Mouse (Mus musculus) monocyte, adult 2 months (primary cell): ENCODE measurements around the gene C1rb.
"Not testable (repeated sequence)": the region's sequence is repeated elsewhere in the genome, so short reads cannot be mapped to it uniquely, and the experiment has no call there.

Experiments used
- DNase-seq, 2 experiments: peaks; one replicate each; pipeline ENCODE4 v3.0.0; 2022; ENCODE audit warnings: low spot score in 2 of 2, low read depth in 1 of 2

Gene C1rb

GRCm38 (mm10) chr6:124592186-124592700 lies 22.1 kb downstream of the C1rb start:
- no peak for DNase-seq

- DNase-seq = no peak
Measured at GRCm38 (mm10) chr6:124593121-124593520, 23.0 kb downstream of the C1rb start.

GRCm38 (mm10) chr6:124602031-124602430 lies 31.9 kb downstream of the C1rb start:
- DNase-seq = no peak

GRCm38 (mm10) chr6:124625612-124626011 lies 55.5 kb downstream of the C1rb start:
- DNase-seq = no peak

GRCm38 (mm10) chr6:124626184-124626583 lies 56.1 kb downstream of the C1rb start:
- DNase-seq = not testable (repeated sequence)

GRCm38 (mm10) chr6:124630763-124631162 lies 60.7 kb downstream of the C1rb start:
- no peak for DNase-seq
